Mouse (Mus musculus) G1E (cell line): ENCODE measurements around the gene Wnt1. TPM values are rescaled to one million over a fixed set of nuclear protein-coding genes. Genes with fewer than 3 reads are reported as not detected.
A peak's percentile ranks its signal among the peaks of the same experiment; 100 is the strongest.

Source experiments
- ATAC-seq: 2 replicates; pipeline ENCODE4 v1.8.0; 2016; ENCODE audit warnings: mild to moderate bottlenecking; ENCODE audit not compliant: insufficient number of reproducible peaks, poor library complexity, low FRiP score, severe bottlenecking; ENCODE audit errors: extremely low read depth
- DNase-seq: peaks from one replicate; pipeline ENCODE4 v3.0.0; 2012; ENCODE audit warnings: low spot score
- H3K27me3 ChIP-seq: 2 replicates; pipeline ENCODE4 v1.6.1; 2012; ENCODE audit warnings: mild to moderate bottlenecking, low read length, inconsistent platforms; ENCODE audit not compliant: insufficient read depth
- H3K36me3 ChIP-seq: replicated peaks from 2 replicates; pipeline ENCODE3; 2012; ENCODE audit warnings: mild to moderate bottlenecking, inconsistent platforms
- H3K4me1 ChIP-seq: 2 replicates; pipeline ENCODE4 v1.6.1; 2012; ENCODE audit warnings: low read depth, low read length, inconsistent platforms, mixed read lengths; ENCODE audit not compliant: insufficient read depth
- H3K4me3 ChIP-seq: 2 replicates; pipeline ENCODE4 v1.5.1; 2012; ENCODE audit warnings: low read depth, mild to moderate bottlenecking, inconsistent platforms, low read length, moderate library complexity, mixed read lengths
- H3K9me3 ChIP-seq: replicated peaks from 2 replicates; pipeline ENCODE4 v1.6.1; 2012; ENCODE audit warnings: inconsistent platforms
- CTCF ChIP-seq: IDR thresholded peaks from 2 replicates; pipeline ENCODE4 v1.5.1; 2012; ENCODE audit warnings: low read depth, low read length, inconsistent platforms, mixed read lengths
- GATA1 ChIP-seq: IDR thresholded peaks from 2 replicates; pipeline ENCODE4 v1.6.1; 2012; ENCODE audit warnings: borderline replicate concordance, low read length, inconsistent platforms, mixed read lengths
- GATA2 ChIP-seq: IDR thresholded peaks from 2 replicates; pipeline ENCODE4 v1.6.1; 2012; ENCODE audit warnings: low read depth, low read length, inconsistent platforms, borderline replicate concordance
- POLR2AphosphoS5 ChIP-seq: IDR thresholded peaks from 2 replicates; pipeline ENCODE4 v1.6.1; 2012; ENCODE audit warnings: low read depth, low read length, inconsistent platforms; ENCODE audit not compliant: insufficient replicate concordance
- TAL1 ChIP-seq: conservative IDR thresholded peaks from 2 replicates; pipeline ENCODE4 v1.6.1; 2012; ENCODE audit warnings: low read depth, low read length, inconsistent platforms, mixed read lengths
- polyA plus RNA-seq: library from polyadenylated mRNA; stranded (reverse); fragments of >175 nt; gene quantifications from 2 replicates; pipeline ENCODE4 v1.2.3, GENCODE M21; 2012
- total RNA-seq, 2 experiments: library from RNA; stranded (forward) in 1 of 2; stranded (reverse) in 1 of 2; fragments of 200-1000 nt in 1 of 2; fragments of >200 nt in 1 of 2; fragmentation: Nextera tagmentation in 1 of 2; gene quantifications; 2 replicates each; pipeline ENCODE4 v1.2.3; 2014 to 2017

Gene Wnt1
- total and polyA plus RNA-seq, 3 experiments, result not detected

GRCm38 (mm10) chr15:98798903-98799302 is 9.2 kb downstream of the Wnt1 start:
- Histone ChIP-seq H3K4me3 (no peak overlapping the region), H3K9me3 (no peaks in the 10 kb centered on the region), H3K36me3 (no peaks in the 10 kb centered on the region), H3K27me3 (peaks cover 84% of the 10 kb centered on the region), H3K4me1 (peaks cover 3% of the 10 kb centered on the region)
- DNase-seq (no peak), ATAC-seq (no peak)
- TF ChIP-seq TAL1 (no peak), GATA2 (no peak), POLR2AphosphoS5 (no peak), CTCF (no peak), GATA1 (no peak)

- TF ChIP-seq POLR2AphosphoS5 (no peak), CTCF (peak; percentile 75)
- Histone ChIP-seq H3K4me3 (no peak overlapping the region), H3K27me3 (peaks cover 86% of the 10 kb centered on the region), H3K36me3 (no peaks in the 10 kb centered on the region), H3K4me1 (peaks cover 8% of the 10 kb centered on the region), H3K9me3 (no peaks in the 10 kb centered on the region)
- ATAC-seq, result no peak
- DNase-seq, result peak; percentile 70
Observed at GRCm38 (mm10) chr15:98799396-98799795, 9.7 kb downstream of the Wnt1 start.

GRCm38 (mm10) chr15:98802926-98803325 is 13.3 kb downstream of the Wnt1 start:
- peaks cover 36% of the 10 kb centered on the region for H3K4me1 ChIP-seq
- ATAC-seq, result no peak
- no peak for DNase-seq
- H3K4me3 ChIP-seq, result no peak overlapping the region
- H3K36me3 ChIP-seq, result no peaks in the 10 kb centered on the region
- peaks cover 95% of the 10 kb centered on the region for H3K27me3 ChIP-seq
- H3K9me3 ChIP-seq, result peaks cover 5% of the 10 kb centered on the region; the same call in 1 of the 2 replicates
- TF ChIP-seq GATA1 (no peak), CTCF (no peak), GATA2 (no peak), TAL1 (no peak), POLR2AphosphoS5 (no peak)

- peaks cover 96% of the 10 kb centered on the region for H3K27me3 ChIP-seq
- no peak for TF ChIP-seq TAL1
- TF ChIP-seq CTCF, result peak; percentile 93
Observed at GRCm38 (mm10) chr15:98804054-98804453, 14.4 kb downstream of the Wnt1 start.

GRCm38 (mm10) chr15:98805324-98806040 is 15.8 kb downstream of the Wnt1 start:
- TF ChIP-seq GATA2, result no peak
- no peak for TF ChIP-seq POLR2AphosphoS5
- no peak for TF ChIP-seq TAL1
- TF ChIP-seq GATA1, result no peak
- no peak for TF ChIP-seq CTCF
- Histone ChIP-seq H3K27me3 (peaks cover 90% of the 10 kb centered on the region), H3K9me3 (peaks cover 5% of the 10 kb centered on the region; the same call in 1 of the 2 replicates), H3K4me1 (peaks cover 46% of the 10 kb centered on the region), H3K4me3 (peak overlapping the region; percentile 51; the same call in 1 of the 2 replicates), H3K36me3 (peaks cover 14% of the 10 kb centered on the region)
- no peak for ATAC-seq
- no peak for DNase-seq

More at GRCm38 (mm10) chr15:98804054-98804453, 14.4 kb downstream of the Wnt1 start:
- Histone ChIP-seq H3K9me3 (peaks cover 5% of the 10 kb centered on the region; the same call in 1 of the 2 replicates), H3K4me1 (peaks cover 46% of the 10 kb centered on the region), H3K4me3 (no peak overlapping the region; the same call in 1 of the 2 replicates), H3K36me3 (peaks cover 3% of the 10 kb centered on the region)
- ATAC-seq (peak; percentile 52; the same call in 1 of the 2 replicates), DNase-seq (peak; percentile 82)

- Histone ChIP-seq H3K4me1 (peaks cover 49% of the 10 kb centered on the region), H3K36me3 (peaks cover 21% of the 10 kb centered on the region), H3K4me3 (peak overlapping the region; percentile 65; the same call in 1 of the 2 replicates), H3K27me3 (peaks cover 82% of the 10 kb centered on the region), H3K9me3 (peaks cover 5% of the 10 kb centered on the region; the same call in 1 of the 2 replicates)
- no peak for ATAC-seq
- DNase-seq, result no peak
- TF ChIP-seq TAL1 (no peak), POLR2AphosphoS5 (no peak), GATA1 (no peak), GATA2 (no peak), CTCF (no peak)
Observed at GRCm38 (mm10) chr15:98806071-98806808, 16.6 kb downstream of the Wnt1 start.
